Mouse (Mus musculus): ENCODE measurements around the gene Gorasp1. TPM values are rescaled to one million over a fixed set of nuclear protein-coding genes. Genes with fewer than 3 reads are reported as not detected.

Gene Gorasp1
- 2.7 TPM for total RNA-seq (2023)

DNA sequence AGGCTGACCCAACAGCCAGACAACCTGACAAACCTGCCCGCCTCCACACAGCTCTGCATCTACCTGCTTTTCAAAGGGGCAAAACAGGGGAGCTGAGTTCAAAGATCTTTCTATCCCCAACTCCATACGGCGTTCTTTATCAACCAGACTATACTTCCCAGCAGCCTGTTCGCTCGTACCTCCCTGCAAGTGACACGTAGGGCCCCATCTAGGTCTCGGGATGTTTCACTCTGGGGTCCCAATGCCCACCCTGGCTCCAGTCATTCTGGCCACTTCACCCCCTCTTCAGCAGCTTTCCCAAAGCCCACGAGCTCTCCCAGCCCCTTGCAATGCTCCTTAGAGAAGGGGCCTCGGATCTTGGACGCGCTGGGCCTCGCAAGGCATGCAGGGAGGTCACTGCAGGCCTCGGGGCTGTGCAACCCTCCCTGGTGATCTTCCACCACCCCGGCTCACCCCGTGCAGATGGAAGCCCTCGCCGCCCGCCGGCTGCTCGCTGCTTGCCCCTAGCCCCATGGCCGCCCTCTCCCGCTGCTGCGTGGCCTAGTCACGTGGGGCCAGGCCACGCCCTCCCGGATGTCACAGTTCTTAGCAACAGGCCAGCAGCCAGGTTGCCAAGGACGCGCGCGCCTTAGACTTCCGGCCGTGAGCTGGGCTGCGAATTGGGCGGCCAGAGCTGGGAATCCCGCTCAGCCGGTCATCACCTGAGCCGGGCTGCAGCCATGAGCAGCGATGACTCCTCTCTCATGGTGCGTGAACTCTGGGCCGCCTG is at the start of gene Gorasp1, which contains the start of gene Ttc21a:
Gorasp1 (minus strand) TSS at position 561 of the 769 bp plus-strand sequence.
Ttc21a (plus strand) TSS at position 602 of the 769 bp plus-strand sequence.

DNA sequence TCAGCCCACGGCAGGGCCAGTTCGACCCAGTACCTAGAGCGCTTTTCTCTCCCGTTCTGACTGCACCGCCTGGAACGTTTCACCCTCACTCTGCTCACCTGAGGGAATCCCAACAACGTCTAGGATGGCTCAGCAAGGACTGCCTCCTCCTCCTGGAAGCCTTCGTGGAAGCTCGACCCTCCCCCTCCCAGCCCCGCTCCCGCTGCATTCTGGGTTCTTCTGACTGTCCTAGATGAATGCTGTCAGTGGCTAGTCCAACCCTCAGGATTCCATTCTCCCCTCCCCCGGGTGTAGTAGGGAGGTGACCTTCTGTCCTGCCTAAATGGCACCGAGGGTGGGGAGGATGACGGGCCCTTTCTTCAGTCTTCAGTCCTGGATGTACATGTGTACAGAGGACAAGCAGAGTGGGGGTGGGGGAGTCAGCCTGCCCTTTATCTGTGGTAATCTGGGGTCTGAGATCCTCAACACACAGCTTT is 47.2 kb upstream of the Gorasp1 start, which contains the start of gene Csrnp1:
Csrnp1 (minus strand) TSS at position 123 of the 476 bp plus-strand sequence.

DNA sequence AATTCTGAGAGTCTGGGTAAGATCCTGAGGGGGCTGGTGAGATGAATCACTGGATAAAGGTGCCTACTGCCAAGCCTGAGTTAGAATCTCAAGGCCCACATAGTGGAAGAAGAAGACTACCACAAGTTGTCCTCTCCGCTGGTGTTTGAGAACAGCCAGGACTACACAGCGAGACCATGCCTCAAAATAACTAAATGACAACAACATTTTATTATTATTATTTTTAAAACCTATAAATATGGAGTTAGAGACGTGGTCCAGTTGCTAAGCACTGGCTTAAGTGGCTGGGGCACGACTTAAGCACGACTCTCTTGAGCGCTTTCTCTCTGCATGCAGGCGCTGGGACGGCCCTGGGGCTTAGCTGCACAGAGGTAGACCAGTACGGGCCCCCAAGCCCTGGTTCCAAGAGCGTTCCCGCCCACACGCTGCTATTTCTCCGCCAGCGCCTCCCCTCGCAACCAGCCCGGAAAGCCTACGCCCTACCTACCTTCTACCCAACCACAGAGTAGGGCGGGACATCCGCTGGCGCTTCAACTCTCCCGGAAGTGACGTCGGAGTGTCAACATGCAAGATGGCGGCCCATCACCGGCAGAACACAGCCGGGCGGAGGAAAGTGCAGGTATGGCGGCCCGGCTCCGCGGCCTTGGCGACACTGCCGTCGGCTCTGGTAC is 42.9 kb downstream of the Gorasp1 start, which contains the start of gene Wdr48:
Wdr48 (plus strand) TSS at position 540 of the 671 bp plus-strand sequence.

Other genes starting within 250 kb of the Gorasp1 start
- not detected for gene Scn10a, start 218.2 kb downstream of the Gorasp1 start, total RNA-seq (2023)
- not detected for gene Scn11a, start 112.1 kb downstream of the Gorasp1 start, total RNA-seq (2023)
- gene Wdr48, start 42.7 kb downstream of the Gorasp1 start, total RNA-seq (2023) = 68.6 TPM
- gene Ttc21a, start within 50 bp of the Gorasp1 start, total RNA-seq (2023) = not detected
- 271 TPM for gene Csrnp1, start 47.1 kb upstream of the Gorasp1 start, total RNA-seq (2023)
- gene Xirp1, start 86.0 kb upstream of the Gorasp1 start, total RNA-seq (2023) = not detected
- gene Cx3cr1, start 132.3 kb upstream of the Gorasp1 start, total RNA-seq (2023) = 0.67 TPM
- gene Ccr8, start 154.5 kb upstream of the Gorasp1 start, total RNA-seq (2023) = 8.9 TPM
- 45.4 TPM for gene Slc25a38, start 172.8 kb upstream of the Gorasp1 start, total RNA-seq (2023)
- 2,919 TPM for gene Rpsa, start 190.1 kb upstream of the Gorasp1 start, total RNA-seq (2023)
- gene Mobp, start 212.1 kb upstream of the Gorasp1 start, total RNA-seq (2023) = not detected

All from CD4-positive naive resting alpha-beta T cell, adult 76 days (primary cell).